Comparison of ENCODE assay signal across 8 mouse cellular contexts in genomic region chr1:66861764-66862672, GRCm38 (mm10). TPM values are rescaled to one million over a fixed set of nuclear protein-coding genes. Genes with fewer than 3 reads are reported as not detected.
DNase-seq lines count a peak whose midpoint lies in the region; ATAC-seq and TF ChIP-seq lines count a peak whose summit lies in the region.

No protein-coding gene starts in this region.

- TF ChIP-seq CTCF in liver, adult 2 months (IDR thresholded peaks at IDR 0.05; ENCODE audit: low read depth, low read length): no peak

- H3K36me3 ChIP-seq in liver, adult 2 months (ENCODE audit: control insufficient read depth, insufficient read depth, low read length): peaks cover 13% of the 10 kb centered on the region; the same call in 1 of the 2 replicates
- H3K36me3 ChIP-seq in hindbrain, embryonic 11.5 days (ENCODE audit: control insufficient read depth, insufficient read depth, low read length): no peaks in the 10 kb centered on the region

- peak overlapping the region; percentile 91 for H3K4me2 ChIP-seq in hindbrain, embryonic 11.5 days (replicated peaks; ENCODE audit: low read depth, low read length)

- peak overlapping the region; percentile 96 for H3K4me3 ChIP-seq in liver, adult 2 months (ENCODE audit: insufficient read depth, low read depth, low read length)
- H3K4me3 ChIP-seq in brown adipose tissue, adult 24 weeks (ENCODE audit: insufficient read depth, low read depth, low read length): peak overlapping the region; percentile 92
- peak overlapping the region; percentile 85 for H3K4me3 ChIP-seq in hindbrain, embryonic 11.5 days (ENCODE audit: low read depth, low read length)

- peaks cover 9% of the 10 kb centered on the region for H3K4me1 ChIP-seq in liver, adult 2 months (ENCODE audit: control insufficient read depth, insufficient read depth, low read length)
- H3K4me1 ChIP-seq in brown adipose tissue, adult 24 weeks (ENCODE audit: control insufficient read depth, insufficient read depth, insufficient read length, low read length): peaks cover 6% of the 10 kb centered on the region
- H3K4me1 ChIP-seq in hindbrain, embryonic 11.5 days (replicated peaks; ENCODE audit: control insufficient read depth, insufficient read depth, low read length): no peaks in the 10 kb centered on the region

- DNase-seq in liver, adult 2 months (ENCODE audit: extremely low read depth, low read depth, low spot score): peak; percentile 78
- DNase-seq in liver: no peak
- DNase-seq in hindbrain, embryonic 11.5 days (ENCODE audit: low spot score): peak; percentile 23
- peak; percentile 35 for DNase-seq in lung, postnatal 36 days
- no peak for DNase-seq in layer of hippocampus, adult 9-10 months (ENCODE audit: low spot score)
- no peak for DNase-seq in thymus, postnatal 36 days

- peak overlapping the region; percentile 86 for H3K27ac ChIP-seq in liver, adult 2 months (replicated peaks; ENCODE audit: insufficient read depth, low read depth, low read length)
- H3K27ac ChIP-seq in brown adipose tissue, adult 24 weeks (replicated peaks; ENCODE audit: low read depth, low read length): peak overlapping the region; percentile 98
- no peak overlapping the region for H3K27ac ChIP-seq in hindbrain, embryonic 11.5 days (ENCODE audit: low read depth, low read length)

- no peak for TF ChIP-seq POLR2A in liver, adult 2 months (IDR thresholded peaks at IDR 0.05; ENCODE audit: extremely low read depth, insufficient read depth, low read length)

- peaks cover 18% of the 10 kb centered on the region; the same call in 1 of the 2 replicates for H3K79me2 ChIP-seq in liver, adult 2 months (ENCODE audit: control insufficient read depth, insufficient read depth, low read length)

- no peaks in the 10 kb centered on the region for H3K9me3 ChIP-seq in hindbrain, embryonic 11.5 days (ENCODE audit: control insufficient read depth, low read length)

- peak; percentile 41 for ATAC-seq in hindbrain, embryonic 11.5 days (ENCODE audit: low FRiP score)
- ATAC-seq in granulocyte monocyte progenitor cell, adult 5-6 weeks (replicated peaks; ENCODE audit: poor library complexity, severe bottlenecking): no peak

- no peaks in the 10 kb centered on the region for H3K27me3 ChIP-seq in liver, adult 2 months (ENCODE audit: control insufficient read depth, insufficient read depth, low read length)
- H3K27me3 ChIP-seq in hindbrain, embryonic 11.5 days (ENCODE audit: control insufficient read depth, insufficient read depth, low read length): no peaks in the 10 kb centered on the region

- WGBS in liver, adult 2 months: 5% methylated on average over 14 of the region's 14 CpGs
- WGBS in hindbrain, embryonic 11.5 days: 26% methylated on average over 14 of the region's 14 CpGs

- peak overlapping the region; percentile 20; the same call in 1 of the 2 replicates for H3K9ac ChIP-seq in liver, adult 2 months (ENCODE audit: low read depth, low read length)
- no peak overlapping the region; the same call in 1 of the 2 replicates for H3K9ac ChIP-seq in hindbrain, embryonic 11.5 days (ENCODE audit: low read depth, low read length)

RNA-seq across cellular contexts. Expression of gene Acadl, which starts 1.1 kb away (rescaled TPM):
- total RNA-seq in liver, adult 2 months (2014; rRNA removed): 91.1 and 96.5 TPM in 2 replicates
- 43.1 and 47.6 TPM in 2 replicates for polyA plus RNA-seq in liver, adult 2 months (2012; rRNA removed)
- 2,156 and 2,258 TPM in 2 replicates for polyA plus RNA-seq in brown adipose tissue, adult 24 weeks (2012; ENCODE audit: insufficient read depth, insufficient read length, missing spikeins)
- polyA plus RNA-seq in hindbrain, embryonic 11.5 days (2014; fragmentation: Nextera tagmentation; extraction: Ambion mirVana): 60.3 and 62.0 TPM in 2 replicates
- 55.5 and 62.8 TPM in 2 replicates for total RNA-seq in granulocyte monocyte progenitor cell, adult 5-6 weeks (2014; fragmentation: Nextera tagmentation)
- 50.5 and 52.5 TPM in 2 replicates for total RNA-seq in granulocyte monocyte progenitor cell, adult 5-6 weeks (2017)

RNA-seq across cellular contexts. Expression of gene Kansl1l, which starts 44.7 kb away (rescaled TPM):
- total RNA-seq in liver, adult 2 months (2014; rRNA removed): 18.5 and 18.9 TPM in 2 replicates
- polyA plus RNA-seq in liver, adult 2 months (2012; rRNA removed): 1.6 TPM in 2 replicates
- 12.4 TPM in 2 replicates for polyA plus RNA-seq in brown adipose tissue, adult 24 weeks (2012; ENCODE audit: insufficient read depth, insufficient read length, missing spikeins)
- 11.8 and 16.7 TPM in 2 replicates for polyA plus RNA-seq in hindbrain, embryonic 11.5 days (2014; fragmentation: Nextera tagmentation; extraction: Ambion mirVana)
- 22.5 and 28.0 TPM in 2 replicates for total RNA-seq in granulocyte monocyte progenitor cell, adult 5-6 weeks (2014; fragmentation: Nextera tagmentation)
- total RNA-seq in granulocyte monocyte progenitor cell, adult 5-6 weeks (2017): 29.3 and 30.8 TPM in 2 replicates

Comparison
In these comparisons a context has a peak if more than half of its experiments do, and no peak if none do; other contexts are left out.
1. DNase-seq: peak in liver, adult 2 months (single experiment), hindbrain, embryonic 11.5 days (single experiment) and lung, postnatal 36 days (single experiment); none in liver (single experiment), layer of hippocampus, adult 9-10 months (single experiment) and thymus, postnatal 36 days (0 of 2).
2. RNA of gene Acadl, which starts 1.1 kb away (polyA plus RNA-seq): 2,156 to 2,258 TPM in brown adipose tissue, adult 24 weeks; 60.3 to 62.0 TPM in hindbrain, embryonic 11.5 days and 43.1 to 47.6 TPM in liver, adult 2 months; every median in the first group is over 10 times any median in the second.
3. Peak in every context shown above with its lines, with median percentiles within 50 percentile points of each other: H3K4me3 ChIP-seq.